Mouse (Mus musculus) brain, embryonic 14.5 days (tissue): Measurements from ENCODE around the gene Topors.

ENCODE experiments used
- CTCF ChIP-seq: fragments of 200-500 bp; IDR thresholded peaks from 2 replicates; pipeline ENCODE4 v1.5.1; 2012; ENCODE audit warnings: inconsistent platforms, mild to moderate bottlenecking, moderate library complexity, borderline replicate concordance; ENCODE audit not compliant: insufficient read depth, insufficient read length; ENCODE audit errors: extremely low read depth
- POLR2A ChIP-seq: fragments of 200-500 bp; IDR thresholded peaks from 2 replicates; pipeline ENCODE4 v1.6.1; 2012; ENCODE audit warnings: mild to moderate bottlenecking, inconsistent platforms, borderline replicate concordance; ENCODE audit not compliant: poor library complexity, insufficient read depth, insufficient read length, severe bottlenecking; ENCODE audit errors: extremely low read depth

- TF ChIP-seq CTCF = no peak
- TF ChIP-seq POLR2A = no peak
These were observed 40.0 kb upstream of the Topors start for GRCm38 (mm10) chr4:40309682-40310081.
